Mouse (Mus musculus) frontal cortex, postnatal 25 days (tissue): ENCODE results near the gene Rap1b.

Experiments used
- DNase-seq, 2 experiments: peaks; one replicate each; pipeline ENCODE4 v3.0.0; 2022; ENCODE audit warnings: low spot score in 2 of 2

Gene Rap1b

DNA sequence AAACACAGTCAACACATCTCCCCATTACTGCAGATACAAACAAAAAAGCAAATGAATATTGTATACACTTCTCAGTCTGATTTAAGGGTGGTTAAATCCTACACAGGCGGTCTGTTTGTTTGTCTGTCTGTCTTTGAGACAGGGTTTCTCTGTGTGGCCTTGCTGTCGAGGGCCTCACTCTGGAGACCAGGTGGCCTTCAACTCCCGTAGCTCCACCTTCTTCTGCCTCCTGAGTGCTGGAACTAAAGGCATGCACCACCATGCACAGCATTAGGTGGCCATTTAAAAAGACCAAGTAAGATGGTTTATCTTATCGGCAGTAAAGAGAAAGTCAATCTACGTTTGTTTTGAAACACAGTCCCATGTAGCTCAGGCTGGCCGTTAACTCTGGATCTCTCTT is 22.5 kb downstream of the Rap1b start:
- no peak for DNase-seq

DNA sequence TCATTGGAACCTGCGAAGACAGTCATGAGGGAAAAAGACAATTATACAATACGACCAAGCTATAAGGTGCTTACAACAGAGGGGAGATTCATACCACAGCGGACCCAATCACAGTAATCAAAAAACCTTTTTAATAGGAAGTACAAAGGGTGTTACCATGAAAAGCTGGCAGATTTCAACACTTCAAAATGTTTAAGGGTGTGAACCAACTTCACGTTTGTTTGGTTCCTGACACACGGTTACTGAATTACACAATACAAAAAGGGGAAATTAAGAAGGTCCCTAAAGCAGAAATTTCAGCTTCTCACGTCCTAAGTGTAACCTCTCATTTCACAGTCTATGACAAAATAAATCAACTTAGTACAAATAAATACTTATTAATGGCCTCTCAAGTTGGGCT is 27.2 kb downstream of the Rap1b start:
- DNase-seq: no peak

DNA sequence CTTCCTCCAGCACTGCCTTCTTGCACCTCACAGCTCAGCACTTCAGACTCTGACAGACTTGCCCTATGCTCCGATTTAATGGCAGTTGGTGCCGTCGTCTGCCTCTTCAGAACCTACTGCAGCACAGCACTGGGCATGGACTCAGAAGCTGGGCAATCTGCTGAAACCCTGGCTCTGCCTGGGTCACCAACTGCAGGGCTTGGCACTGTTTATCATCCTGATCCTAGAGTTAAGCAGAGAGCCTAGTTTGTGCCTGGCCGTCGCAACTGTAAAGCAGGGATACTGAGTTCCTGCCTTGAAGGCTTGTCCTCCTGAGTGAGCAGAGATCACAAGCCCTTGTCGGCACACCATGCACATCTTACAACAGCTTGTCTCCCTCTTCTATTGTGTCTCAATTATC is 29.1 kb downstream of the Rap1b start:
- DNase-seq: no peak

DNA sequence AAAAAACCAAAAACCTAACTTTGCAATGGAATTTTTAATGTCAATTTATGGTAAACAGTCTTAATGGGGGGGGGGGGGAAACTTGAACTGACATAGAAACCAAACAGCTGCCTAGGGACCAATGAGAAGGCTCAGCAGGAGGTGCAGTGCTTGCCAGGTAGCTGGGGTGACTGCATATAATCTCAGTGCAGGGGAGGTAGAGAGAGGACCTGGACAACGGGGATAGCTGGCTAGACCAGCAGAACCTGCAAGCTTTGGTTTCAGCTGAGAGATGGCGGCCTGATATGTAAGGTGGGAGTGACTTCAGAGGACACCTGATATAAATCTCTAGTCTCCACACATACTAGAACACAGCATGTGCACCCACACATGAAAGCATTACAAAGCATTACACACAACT is 33.3 kb downstream of the Rap1b start:
- DNase-seq: no peak

DNA sequence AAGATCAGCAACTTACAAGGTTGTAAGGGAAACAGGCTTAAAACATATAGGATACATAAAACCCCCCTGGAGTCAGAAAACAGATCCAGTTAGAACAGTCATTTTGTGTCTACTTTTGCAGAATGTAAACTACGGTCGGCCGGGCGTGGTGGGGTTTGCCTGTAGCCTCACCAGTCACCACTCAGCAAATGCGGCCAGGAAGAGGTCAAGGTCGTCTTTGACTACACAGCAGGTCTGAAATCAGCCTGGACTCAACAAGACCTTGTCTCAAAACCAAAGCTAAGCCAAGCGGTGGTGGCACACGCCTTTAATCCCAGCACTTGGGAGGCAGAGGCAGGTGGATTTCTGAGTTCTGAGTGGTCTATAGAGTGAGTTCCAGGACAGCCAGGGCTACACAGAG is 34.3 kb downstream of the Rap1b start:
- no peak for DNase-seq

DNA sequence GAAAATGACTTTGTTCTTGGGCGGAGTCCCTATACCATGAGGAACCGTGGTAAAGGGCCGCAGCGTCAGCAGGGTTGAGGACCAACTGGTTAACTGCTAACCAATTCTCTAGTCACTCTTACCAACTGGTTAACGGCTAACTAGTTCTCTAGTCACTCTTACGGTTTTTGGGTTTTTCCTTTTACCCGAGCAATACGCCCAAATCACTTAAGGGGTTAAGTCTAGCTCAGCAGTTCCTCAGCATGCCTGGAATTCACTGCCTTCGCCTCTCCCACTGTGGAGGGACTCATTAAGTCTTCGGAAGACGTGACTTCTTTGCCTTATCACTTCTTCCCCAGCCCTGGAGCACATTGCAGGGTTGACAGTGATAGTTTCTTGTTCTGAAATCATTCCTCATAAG is 35.3 kb downstream of the Rap1b start:
- DNase-seq: no peak

DNA sequence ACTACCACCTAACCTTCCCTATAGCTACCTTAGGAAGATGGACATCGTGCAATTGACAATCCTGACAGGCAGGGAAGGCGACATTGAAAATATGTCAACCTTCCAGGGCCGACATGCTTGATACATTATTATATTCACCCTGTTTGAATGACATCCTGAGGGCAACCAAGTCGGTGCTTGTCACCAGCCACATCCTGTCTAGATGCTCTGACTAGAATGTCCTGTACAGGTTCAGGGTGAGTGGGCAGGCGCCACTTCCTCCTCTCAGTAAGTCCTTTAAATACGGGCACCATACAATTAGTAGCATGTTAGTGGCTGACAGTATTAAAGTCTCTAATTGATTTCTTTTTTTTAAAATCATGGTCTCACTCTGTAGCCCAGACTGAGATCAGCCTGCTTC is 37.8 kb downstream of the Rap1b start:
- DNase-seq: no peak

DNA sequence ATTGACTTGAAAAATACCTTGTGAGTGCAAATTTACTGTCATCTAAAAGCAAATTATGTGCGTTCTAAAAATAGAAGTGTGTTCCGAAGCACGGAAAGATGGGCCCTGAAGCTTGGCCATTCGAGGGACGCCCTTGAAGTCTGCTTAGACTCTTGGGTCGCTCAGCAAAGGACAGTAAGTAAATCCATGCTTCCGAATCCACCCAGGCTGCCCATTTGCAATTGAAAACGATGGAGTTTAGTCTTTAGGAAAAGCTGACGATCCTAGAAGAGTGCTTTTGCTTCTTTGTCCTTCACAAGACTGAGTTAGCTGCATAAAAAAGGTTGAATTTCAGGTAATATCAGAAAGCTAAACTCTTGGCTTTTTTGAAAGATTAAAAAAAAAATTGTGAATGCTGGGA is 39.9 kb downstream of the Rap1b start:
- no peak for DNase-seq

DNA sequence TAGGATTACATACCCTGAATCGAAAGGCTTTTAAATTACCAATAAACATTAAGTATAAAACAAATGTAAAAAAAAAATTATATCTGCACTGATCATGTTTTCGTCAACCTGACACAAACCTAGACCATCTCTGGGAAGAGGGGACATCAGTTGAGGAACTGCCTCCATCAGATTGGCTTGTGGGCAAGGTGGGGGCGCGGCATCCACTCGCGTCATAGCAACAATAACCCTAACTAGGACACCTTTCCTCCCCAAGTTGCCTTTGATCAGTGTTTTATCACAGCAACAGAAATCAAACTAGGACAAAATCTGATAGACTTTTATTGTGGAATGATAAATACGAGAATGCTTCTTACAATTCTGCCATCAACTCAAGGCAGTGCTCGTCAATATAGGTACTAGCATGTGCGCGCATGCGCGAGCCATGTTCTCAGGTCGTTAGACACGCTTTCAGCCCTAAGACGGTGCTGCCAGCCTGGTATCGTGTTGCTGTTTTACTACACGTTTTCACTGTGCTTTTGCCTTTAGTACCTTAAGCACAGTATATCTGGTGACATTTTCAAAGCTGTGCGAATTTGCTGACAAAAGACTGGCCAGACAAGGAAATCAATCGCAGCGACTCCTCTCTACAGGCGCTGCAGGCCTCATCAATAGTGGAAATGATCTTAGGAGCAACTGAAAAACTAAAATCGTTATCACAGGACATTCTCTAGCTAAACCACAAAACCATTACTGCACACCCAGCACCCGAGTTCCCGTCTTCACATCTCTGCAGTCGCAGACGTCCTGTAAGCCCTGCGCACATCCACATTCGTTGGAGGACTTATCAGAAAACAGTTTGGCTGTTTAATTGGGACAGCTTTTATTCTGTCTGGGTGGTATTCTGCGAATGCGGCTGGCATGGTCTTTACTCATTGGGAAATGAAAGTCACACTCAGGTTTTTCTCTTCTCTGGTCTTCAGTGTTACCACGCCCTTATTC is 41.7 kb downstream of the Rap1b start:
- DNase-seq: no peak

DNA sequence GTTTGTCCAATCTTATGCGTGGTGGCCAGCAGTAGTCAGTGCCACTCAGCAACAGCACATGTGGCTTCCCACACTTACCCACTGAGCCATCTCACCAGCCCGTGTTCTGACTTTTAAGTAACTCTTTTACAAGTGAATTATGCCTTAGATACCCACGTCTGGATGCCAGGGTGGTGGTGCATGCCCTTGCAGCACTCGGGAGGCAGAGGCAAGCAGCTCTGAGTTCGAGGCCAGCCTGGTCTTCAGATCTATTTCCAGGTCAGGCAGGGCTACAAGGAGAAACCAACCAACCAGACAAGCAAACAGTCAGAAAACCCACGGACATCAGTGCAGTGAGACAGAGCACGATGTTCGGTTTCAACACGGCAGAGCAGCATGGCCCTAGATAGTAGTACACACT is 43.9 kb downstream of the Rap1b start:
- no peak for DNase-seq

DNA sequence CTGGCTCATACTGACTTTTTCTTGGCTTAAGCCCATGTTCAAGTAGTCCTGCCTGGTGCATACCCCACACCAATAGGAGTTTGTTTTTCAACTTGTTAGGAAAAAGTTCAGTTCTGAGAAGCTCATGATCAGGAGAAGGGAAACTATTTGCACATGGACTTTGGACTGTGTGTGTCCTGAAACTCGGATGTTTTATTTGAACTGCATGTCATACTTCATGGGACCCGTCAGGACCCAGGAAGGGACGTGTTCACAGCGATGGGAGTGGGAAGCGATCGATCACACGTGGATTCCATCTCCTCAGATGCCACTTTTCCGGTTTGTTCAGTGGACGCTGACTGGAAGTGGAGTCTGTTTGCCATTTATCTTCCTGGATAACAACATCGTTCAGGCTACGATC is 46.0 kb downstream of the Rap1b start:
- no peak for DNase-seq

DNA sequence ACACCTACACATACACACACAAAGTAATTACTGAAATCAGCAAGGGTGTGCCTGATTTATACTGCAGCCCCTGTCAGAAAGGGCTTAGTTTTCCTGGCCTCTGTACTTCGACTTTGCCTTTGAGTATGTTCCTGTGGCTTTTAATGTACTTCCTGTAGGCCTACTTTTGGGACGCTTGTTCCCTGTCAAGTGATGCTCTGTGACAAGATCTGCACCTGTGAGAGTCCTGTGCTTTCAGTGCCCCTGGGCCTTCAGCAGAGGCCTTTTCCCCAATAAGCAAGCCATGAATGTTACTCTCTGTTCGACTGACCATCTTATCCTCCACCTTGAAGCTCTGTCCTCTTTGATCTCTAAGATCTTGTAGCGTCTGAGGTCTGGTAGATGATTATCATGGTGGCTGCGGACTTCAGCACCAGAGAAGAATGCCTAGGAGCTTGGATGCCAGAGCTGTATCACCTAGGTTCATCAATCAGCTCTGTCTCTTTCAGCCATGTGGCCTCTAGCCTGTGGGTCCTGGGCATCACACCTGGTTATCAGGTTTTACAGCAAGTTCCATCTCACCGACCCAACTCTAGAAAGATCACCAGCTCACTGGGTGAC is 47.3 kb downstream of the Rap1b start:
- no peak for DNase-seq

DNA sequence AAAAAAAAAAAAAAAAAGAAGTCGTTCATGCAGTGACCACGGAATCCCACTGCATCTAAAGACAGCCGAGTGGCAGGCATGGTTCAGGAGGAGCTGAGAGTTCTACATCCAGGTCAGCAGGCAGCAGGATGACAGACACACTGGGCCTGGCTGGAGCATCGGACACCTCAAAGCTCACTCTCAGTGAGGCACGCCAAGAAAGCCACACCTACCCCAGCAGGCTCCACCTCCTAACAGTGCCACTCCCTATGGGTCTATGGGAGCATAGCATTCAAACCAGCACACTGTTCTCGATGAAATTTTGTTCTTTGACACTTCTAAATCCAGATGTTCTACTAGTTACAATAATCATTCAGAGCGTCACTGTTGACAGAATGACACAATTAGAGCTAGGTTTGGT is 48.2 kb downstream of the Rap1b start:
- no peak for DNase-seq

DNA sequence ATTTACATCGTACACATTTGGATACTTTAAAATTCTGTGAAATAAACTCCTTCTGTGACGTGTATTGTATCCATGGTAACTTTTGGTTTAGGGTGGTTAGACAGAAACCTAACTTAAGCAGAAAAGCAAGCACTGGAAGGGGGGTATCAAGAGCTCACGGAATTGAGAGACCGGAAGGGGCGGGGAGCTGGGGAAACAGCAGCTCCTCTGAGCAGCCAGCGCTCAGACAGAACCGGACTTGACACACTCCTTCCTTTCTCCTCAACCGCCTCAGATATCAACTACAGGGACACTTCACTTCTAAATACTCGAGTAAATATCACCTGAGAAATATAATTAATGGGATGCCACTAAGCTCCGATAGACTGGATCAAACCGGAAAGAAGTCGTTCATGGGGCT is 48.7 kb downstream of the Rap1b start:
- DNase-seq: no peak

DNA sequence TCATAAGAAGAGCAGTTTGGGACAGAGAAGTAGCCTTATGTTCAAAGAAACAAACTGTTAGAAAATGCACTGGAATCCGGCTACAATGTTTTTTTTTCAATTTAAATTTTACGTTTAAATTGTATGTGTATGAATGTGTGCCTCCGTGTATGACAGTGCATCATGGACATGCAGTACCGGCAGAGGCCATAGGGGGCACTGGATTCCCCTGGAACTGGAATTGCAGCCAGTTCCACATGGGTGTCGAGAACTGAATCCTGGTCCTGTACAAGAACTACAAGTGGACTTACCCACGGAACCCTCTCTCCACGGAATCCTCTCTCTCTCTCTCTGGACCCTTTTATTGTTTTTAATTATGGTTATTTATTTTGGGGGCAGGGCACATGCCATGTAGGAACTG is 49.7 kb downstream of the Rap1b start:
- no peak for DNase-seq

DNA sequence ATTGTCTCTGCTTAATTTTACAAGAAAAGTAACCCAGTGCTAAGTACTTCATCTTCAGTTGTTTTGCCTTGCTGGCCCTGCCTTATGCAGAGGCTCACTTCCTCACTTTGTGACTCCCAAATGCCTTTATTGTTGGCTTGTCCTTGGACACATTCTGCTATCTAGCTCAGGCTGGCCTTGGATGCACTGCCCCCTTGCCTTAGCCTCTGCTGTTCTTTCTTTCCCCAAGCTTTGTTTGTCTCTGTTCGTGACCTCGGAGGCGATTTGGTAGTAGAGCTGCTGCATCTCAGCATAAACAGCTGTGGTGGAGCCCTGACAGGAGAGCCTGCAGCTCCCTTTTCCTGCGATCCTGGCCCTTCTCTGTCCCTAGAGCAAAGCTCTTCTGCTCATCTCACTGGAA is 50.6 kb downstream of the Rap1b start:
- DNase-seq: no peak

DNA sequence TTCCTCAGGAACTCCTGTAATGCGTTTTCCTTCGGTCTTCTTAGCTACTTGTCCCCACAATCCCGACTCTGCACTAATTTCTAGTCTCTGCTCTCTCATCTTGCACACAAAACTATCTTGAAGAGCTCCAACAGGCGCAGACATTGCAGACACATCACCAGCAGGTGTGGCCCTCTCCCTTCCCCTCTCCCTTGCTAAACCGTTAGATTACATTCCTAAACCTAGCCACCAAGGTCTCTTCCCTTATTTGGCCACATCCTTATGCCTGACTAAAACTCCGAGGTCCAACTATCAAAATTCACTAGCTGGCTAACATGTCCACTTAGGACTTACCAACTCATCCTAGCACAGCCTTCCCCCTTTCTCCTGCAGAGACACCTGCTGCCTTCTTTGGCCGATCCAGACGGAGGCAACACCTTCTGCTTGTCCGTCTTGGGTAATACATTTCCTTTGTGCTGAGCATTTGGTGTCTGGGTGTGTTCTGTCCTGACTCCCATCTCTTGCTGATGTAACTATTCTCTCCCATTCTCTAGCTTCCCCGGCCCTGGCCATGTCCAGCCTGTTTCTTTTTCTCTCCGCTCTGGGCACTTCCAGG is 52.3 kb downstream of the Rap1b start:
- no peak for DNase-seq

DNA sequence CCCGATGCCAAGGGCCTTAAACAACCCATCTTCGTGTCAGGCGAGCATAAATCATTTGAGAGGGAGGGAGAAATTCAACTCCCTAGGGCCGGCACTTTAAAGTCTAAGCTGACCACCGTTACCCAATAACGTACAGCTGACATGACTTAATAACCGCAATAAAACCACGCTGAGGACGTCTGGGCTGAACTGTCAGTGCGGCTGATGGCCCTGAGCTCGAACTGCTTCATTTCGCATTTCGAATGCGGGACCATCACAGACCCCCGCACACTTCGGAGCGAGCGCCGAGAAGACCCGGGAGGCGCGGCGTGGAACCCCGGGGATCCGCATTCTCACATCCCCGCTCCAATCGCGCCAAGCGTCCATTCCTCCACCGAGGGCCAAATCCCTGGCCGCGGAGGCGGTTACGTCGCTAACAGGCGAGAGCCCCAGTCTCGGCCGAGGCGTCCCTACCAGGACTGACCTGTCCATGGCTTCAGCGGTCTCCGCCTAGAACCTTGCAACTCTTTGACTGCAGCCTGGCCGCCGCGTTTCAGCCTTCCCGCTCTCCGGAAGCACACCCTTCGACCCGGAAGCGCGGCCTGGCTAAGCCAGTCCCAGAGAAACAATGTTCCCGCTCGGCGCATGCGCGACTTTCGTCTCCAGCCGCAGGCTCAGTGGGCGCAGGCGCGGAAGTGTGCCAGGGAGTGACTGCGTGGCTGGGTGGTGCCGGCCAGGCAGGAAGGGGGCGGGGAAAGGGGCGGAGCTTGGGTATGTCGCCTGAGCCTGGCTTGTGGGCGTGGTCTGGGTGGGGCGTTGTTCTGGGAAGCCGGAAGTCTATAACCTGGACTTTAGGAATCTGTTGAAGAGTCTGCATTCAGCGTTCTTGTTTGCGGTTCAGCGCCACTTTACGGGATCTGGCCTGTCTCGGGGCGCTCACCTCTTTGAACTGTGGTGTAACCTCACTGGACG is 53.4 kb downstream of the Rap1b start, which contains the start of gene Nup107:
Nup107 (minus strand) TSS at position 565 of the 951 bp plus-strand sequence.
- peak; percentile 100 for DNase-seq

DNA sequence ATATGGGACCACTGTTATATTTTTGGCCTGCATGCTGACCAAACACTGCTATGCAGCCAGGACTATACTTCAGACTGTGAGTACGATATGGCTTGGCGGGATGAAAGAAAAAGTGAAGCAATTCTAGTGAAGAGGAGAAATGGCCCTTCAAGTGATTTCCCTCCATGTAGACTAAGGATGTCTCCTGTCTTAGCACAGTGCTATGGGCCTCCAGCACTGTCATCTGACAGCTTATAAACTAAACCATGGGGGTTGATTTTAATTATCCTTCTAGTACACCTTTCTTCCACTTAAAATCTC is 54.7 kb downstream of the Rap1b start:
- DNase-seq: no peak

DNA sequence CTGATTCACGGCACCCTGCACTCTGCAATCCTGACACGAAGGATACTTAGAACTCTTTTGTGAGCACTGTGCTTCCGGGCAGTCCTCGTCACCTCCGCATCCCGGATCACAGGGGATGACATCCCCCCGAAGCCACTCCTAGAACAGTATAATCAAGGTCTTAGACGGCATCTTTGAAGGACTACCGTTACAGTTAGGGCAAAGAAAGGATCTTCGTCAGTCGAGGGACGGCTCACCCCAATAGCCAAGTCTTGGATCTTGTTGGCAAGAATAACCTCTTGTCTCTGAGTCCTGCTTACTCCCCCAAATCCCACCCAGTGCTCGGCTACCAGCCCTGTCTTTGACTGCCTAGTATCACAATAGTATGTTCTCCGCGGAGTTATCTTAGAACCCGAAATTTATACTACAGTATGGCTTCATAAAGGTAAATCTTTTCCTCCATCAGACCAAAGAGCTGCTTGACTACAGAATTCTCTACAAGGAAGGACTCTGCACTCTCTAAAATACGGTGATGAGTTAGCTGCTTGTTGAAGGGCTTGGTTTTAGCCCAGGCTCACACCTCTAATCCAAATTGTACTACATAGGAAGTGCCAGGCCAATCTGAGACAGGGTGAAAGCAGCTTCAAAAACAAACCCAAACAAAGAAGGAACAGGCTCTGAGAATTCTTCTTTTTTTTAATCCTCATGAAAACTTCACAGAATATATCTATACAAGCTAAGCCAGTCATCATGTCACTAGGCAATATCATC is 55.2 kb downstream of the Rap1b start:
- no peak for DNase-seq

DNA sequence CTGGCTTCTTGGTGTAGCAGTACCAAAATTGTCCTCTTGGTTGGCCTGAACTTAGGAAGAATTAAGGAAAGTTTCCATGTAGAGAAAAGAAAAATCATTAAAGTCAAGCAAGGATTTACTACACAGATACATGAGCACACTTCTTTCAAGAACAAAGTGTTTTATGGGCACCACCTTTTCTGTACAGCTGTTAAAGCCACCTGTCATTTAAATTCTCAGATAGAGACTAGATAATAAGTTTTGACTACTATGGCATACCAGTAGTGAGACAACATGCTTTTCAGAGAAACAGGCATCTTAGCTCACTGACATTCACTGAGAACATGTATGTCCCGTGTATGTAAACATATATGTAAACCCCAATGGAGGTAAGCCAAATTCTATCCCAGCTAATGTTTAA is 55.8 kb downstream of the Rap1b start:
- no peak for DNase-seq
